Mouse (Mus musculus) retina, postnatal 7 days (tissue): Measurements from ENCODE around the gene Dip2c.

Experiments
- DNase-seq: peaks from one replicate; pipeline ENCODE4 v3.0.0-alpha.2; 2012; ENCODE audit warnings: low read depth, low spot score

The Dip2c gene

GRCm38 (mm10) chr13:9422876-9423275 is 146.5 kb downstream of the Dip2c start:
- DNase-seq: no peak

- DNase-seq: no peak
These were observed 148.1 kb downstream of the Dip2c start for GRCm38 (mm10) chr13:9424434-9424833.

GRCm38 (mm10) chr13:9426267-9426666 is 149.9 kb downstream of the Dip2c start:
- DNase-seq: no peak

- no peak for DNase-seq
These were observed 150.5 kb downstream of the Dip2c start for GRCm38 (mm10) chr13:9426779-9427178.

- no peak for DNase-seq
These were observed 153.6 kb downstream of the Dip2c start for GRCm38 (mm10) chr13:9429884-9430283.

- no peak for DNase-seq
These were observed 154.4 kb downstream of the Dip2c start for GRCm38 (mm10) chr13:9430724-9431123.

- DNase-seq: no peak
These were observed 155.1 kb downstream of the Dip2c start for GRCm38 (mm10) chr13:9431441-9431840.

- DNase-seq: no peak
These were observed 166.7 kb downstream of the Dip2c start for GRCm38 (mm10) chr13:9443066-9443465.

- DNase-seq: no peak
These were observed 169.4 kb downstream of the Dip2c start for GRCm38 (mm10) chr13:9445533-9446294.

- no peak for DNase-seq
These were observed 170.3 kb downstream of the Dip2c start for GRCm38 (mm10) chr13:9446448-9447115.

GRCm38 (mm10) chr13:9450276-9450675 is 173.9 kb downstream of the Dip2c start:
- DNase-seq: no peak

- DNase-seq: no peak
These were observed 175.6 kb downstream of the Dip2c start for GRCm38 (mm10) chr13:9451952-9452351.

- no peak for DNase-seq
These were observed 178.3 kb downstream of the Dip2c start for GRCm38 (mm10) chr13:9454426-9455177.

- DNase-seq: no peak
These were observed 179.7 kb downstream of the Dip2c start for GRCm38 (mm10) chr13:9455979-9456378.

GRCm38 (mm10) chr13:9457420-9458308 is 181.3 kb downstream of the Dip2c start:
- no peak for DNase-seq

- DNase-seq: no peak
These were observed 188.1 kb downstream of the Dip2c start for GRCm38 (mm10) chr13:9464457-9464856.

GRCm38 (mm10) chr13:9467216-9467615 is 190.9 kb downstream of the Dip2c start:
- peak; percentile 48 for DNase-seq

GRCm38 (mm10) chr13:9473383-9473782 is 197.1 kb downstream of the Dip2c start:
- DNase-seq: no peak

- DNase-seq: no peak
These were observed 205.4 kb downstream of the Dip2c start for GRCm38 (mm10) chr13:9481722-9482121.

- no peak for DNase-seq
These were observed 213.4 kb downstream of the Dip2c start for GRCm38 (mm10) chr13:9489696-9490095.

GRCm38 (mm10) chr13:9494726-9495125 is 218.4 kb downstream of the Dip2c start:
- no peak for DNase-seq
